Mouse (Mus musculus): ENCODE results near the gene Gm17409.

DNA sequence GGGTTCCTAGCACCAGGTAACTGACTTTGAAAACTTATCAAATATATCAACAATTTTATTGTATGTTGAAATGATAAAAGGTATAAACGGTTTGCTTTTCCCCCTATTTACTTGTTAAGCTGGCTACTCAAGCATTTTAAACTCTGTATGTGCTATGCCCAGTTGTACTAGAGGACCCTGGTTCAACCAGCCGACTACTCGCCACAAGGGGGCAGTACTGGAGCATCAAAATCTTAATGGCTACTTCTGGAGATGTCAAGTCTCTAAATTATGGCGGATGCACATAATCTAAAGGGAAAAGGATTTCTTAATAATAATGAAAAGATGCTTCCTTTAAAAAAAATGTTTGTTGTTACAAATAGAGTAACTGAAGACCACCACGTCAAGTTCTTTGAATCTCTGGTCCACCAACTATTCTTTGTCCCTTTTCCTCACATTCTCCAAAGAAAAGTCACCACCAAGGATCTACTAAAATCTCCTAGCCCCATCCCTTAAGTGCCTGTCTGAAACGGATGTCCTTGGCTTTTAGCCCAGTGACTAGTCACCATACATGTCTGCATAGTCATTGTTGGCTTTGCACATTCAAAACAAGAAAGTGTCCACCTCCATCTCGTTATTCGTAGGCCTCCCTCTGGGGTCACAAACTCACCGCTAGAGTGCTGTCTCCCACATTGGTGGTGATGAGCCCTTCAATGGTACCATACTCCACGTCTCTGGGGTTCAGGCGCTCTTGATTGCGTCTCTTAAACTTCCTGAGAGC lies 7.2 kb downstream of the Gm17409 start:
- TF ChIP-seq HCFC1 (IDR thresholded peaks at IDR 0.05; ENCODE audit: low read depth, low read length) (no peak), USF1 (IDR thresholded peaks at IDR 0.05; ENCODE audit: low read depth, low read length) (no peak), ZNF384 (IDR thresholded peaks at IDR 0.05; ENCODE audit: low read depth, low read length) (no peak), RAD21 (IDR thresholded peaks at IDR 0.05; ENCODE audit: low read depth, low read length) (peak; percentile 62), EP300 (IDR thresholded peaks at IDR 0.05; ENCODE audit: low read length) (no peak), MAZ (IDR thresholded peaks at IDR 0.05; ENCODE audit: low read depth, low read length) (no peak), TCF12 (IDR thresholded peaks at IDR 0.05; ENCODE audit: low read depth, low read length) (no peak), CTCF (conservative IDR thresholded peaks at IDR 0.05 in 1 of 2, IDR thresholded peaks at IDR 0.05 in 1 of 2; ENCODE audit: low read depth in 2 of 2, low read length in 2 of 2) (peak; percentile 22 to 63; a peak in 2 of 4 replicates), POLR2A (IDR thresholded peaks at IDR 0.05; ENCODE audit: low read depth, low read length) (no peak), UBTF (IDR thresholded peaks at IDR 0.05; ENCODE audit: low read depth, low read length) (no peak), NRF1 (IDR thresholded peaks at IDR 0.05; ENCODE audit: low read depth, low read length) (no peak), RCOR1 (conservative IDR thresholded peaks at IDR 0.05; ENCODE audit: low read depth, low read length) (no peak), ETS1 (conservative IDR thresholded peaks at IDR 0.05; ENCODE audit: low read depth, low read length) (no peak), E2F4 (IDR thresholded peaks at IDR 0.05; ENCODE audit: insufficient replicate concordance, low read depth, low read length) (no peak)

Measured in CH12.LX (cell line).